Mouse (Mus musculus): ENCODE measurements around the gene Bri3.

Bri3 gene

GRCm38 (mm10) chr5:144243901-144244487, at the start of gene Bri3:
TSS of gene Bri3 (plus strand) at chr5:144244437.
- DNase-seq (ENCODE audit: low read depth), result no peak

- no peak for DNase-seq (ENCODE audit: low read depth)
Measured at GRCm38 (mm10) chr5:144195567-144195966, 48.7 kb upstream of the Bri3 start.

GRCm38 (mm10) chr5:144200616-144201015, 43.6 kb upstream of the Bri3 start:
- DNase-seq (ENCODE audit: low read depth), result no peak

- DNase-seq (ENCODE audit: low read depth), result peak; percentile 49
Measured at GRCm38 (mm10) chr5:144202430-144202829, 41.8 kb upstream of the Bri3 start.

- no peak for DNase-seq (ENCODE audit: low read depth)
Measured at GRCm38 (mm10) chr5:144203398-144203959, 40.8 kb upstream of the Bri3 start.

GRCm38 (mm10) chr5:144204303-144204702, 39.9 kb upstream of the Bri3 start:
- DNase-seq (ENCODE audit: low read depth), result no peak

GRCm38 (mm10) chr5:144204911-144205310, 39.3 kb upstream of the Bri3 start:
- no peak for DNase-seq (ENCODE audit: low read depth)

- DNase-seq (ENCODE audit: low read depth), result no peak
Measured at GRCm38 (mm10) chr5:144206069-144206468, 38.2 kb upstream of the Bri3 start.

GRCm38 (mm10) chr5:144207478-144207877, 36.8 kb upstream of the Bri3 start:
- peak; percentile 64 for DNase-seq (ENCODE audit: low read depth)

GRCm38 (mm10) chr5:144214453-144214852, 29.8 kb upstream of the Bri3 start:
- peak; percentile 70 for DNase-seq (ENCODE audit: low read depth)

GRCm38 (mm10) chr5:144215992-144216391, 28.2 kb upstream of the Bri3 start:
- DNase-seq (ENCODE audit: low read depth), result peak; percentile 32

GRCm38 (mm10) chr5:144218061-144218460, 26.2 kb upstream of the Bri3 start:
- no peak for DNase-seq (ENCODE audit: low read depth)

GRCm38 (mm10) chr5:144219306-144219705, 24.9 kb upstream of the Bri3 start:
- peak; percentile 27 for DNase-seq (ENCODE audit: low read depth)

GRCm38 (mm10) chr5:144219936-144220335, 24.3 kb upstream of the Bri3 start:
- no peak for DNase-seq (ENCODE audit: low read depth)

GRCm38 (mm10) chr5:144221305-144221704, 22.9 kb upstream of the Bri3 start:
- DNase-seq (ENCODE audit: low read depth), result peak; percentile 91

- peak; percentile 77 for DNase-seq (ENCODE audit: low read depth)
Measured at GRCm38 (mm10) chr5:144222811-144223502, 21.3 kb upstream of the Bri3 start.

GRCm38 (mm10) chr5:144223503-144223862, 20.8 kb upstream of the Bri3 start, which contains the start of gene Tecpr1:
TSS of gene Tecpr1 (minus strand) at chr5:144223615.
- DNase-seq (ENCODE audit: low read depth), result peak; percentile 97

- DNase-seq (ENCODE audit: low read depth), result no peak
Measured at GRCm38 (mm10) chr5:144223899-144224816, 20.1 kb upstream of the Bri3 start.

GRCm38 (mm10) chr5:144226220-144226619, 18.0 kb upstream of the Bri3 start:
- DNase-seq (ENCODE audit: low read depth), result peak; percentile 42

GRCm38 (mm10) chr5:144230216-144230615, 14.0 kb upstream of the Bri3 start:
- no peak for DNase-seq (ENCODE audit: low read depth)

- DNase-seq (ENCODE audit: low read depth), result peak; percentile 69
Measured at GRCm38 (mm10) chr5:144231410-144231809, 12.8 kb upstream of the Bri3 start.

- no peak for DNase-seq (ENCODE audit: low read depth)
Measured at GRCm38 (mm10) chr5:144232531-144232930, 11.7 kb upstream of the Bri3 start.

All from induced T-regulatory cell, adult 2 months (primary cell).